Mouse (Mus musculus) lung, embryonic 14.5 days (tissue): ENCODE measurements around the gene Trmt112. TPM values are rescaled to one million over a fixed set of nuclear protein-coding genes. Genes with fewer than 3 reads are reported as not detected.

Experiments
- ATAC-seq: fragments of 200-750 bp; cut with Nextera tagmentation; 2 replicates; pipeline ENCODE4 v1.8.0; 2017; ENCODE audit warnings: mild to moderate bottlenecking, moderate TSS enrichment, moderate library complexity; ENCODE audit not compliant: insufficient read depth
- DNase-seq: peaks from one replicate; pipeline ENCODE4 v3.0.0-alpha.2; 2015
- H3K27ac ChIP-seq: fragments of 300-500 bp; sonication (generic); 2 replicates; pipeline ENCODE4 v1.5.1; 2014; ENCODE audit warnings: low read depth, mild to moderate bottlenecking, moderate library complexity
- H3K27me3 ChIP-seq: fragments of 300-500 bp; sonication (generic); 2 replicates; pipeline ENCODE4 v1.6.1; 2014; ENCODE audit warnings: low read length, control low read depth; ENCODE audit not compliant: insufficient read depth
- H3K36me3 ChIP-seq: fragments of 300-500 bp; sonication (generic); 2 replicates; pipeline ENCODE4 v1.6.1; 2014; ENCODE audit warnings: control low read depth; ENCODE audit not compliant: insufficient read depth
- H3K4me1 ChIP-seq: fragments of 300-500 bp; sonication (generic); 2 replicates; pipeline ENCODE4 v1.6.1; 2014; ENCODE audit warnings: antibody characterized with exemption, control low read depth; ENCODE audit not compliant: insufficient read depth
- H3K4me2 ChIP-seq: fragments of 300-500 bp; sonication (generic); 2 replicates; pipeline ENCODE4 v1.6.1; 2014; ENCODE audit warnings: mild to moderate bottlenecking
- H3K4me3 ChIP-seq: fragments of 300-500 bp; sonication (generic); 2 replicates; pipeline ENCODE4 v1.5.1; 2014; ENCODE audit warnings: low read depth, low read length
- H3K9ac ChIP-seq: fragments of 300-500 bp; sonication (generic); 2 replicates; pipeline ENCODE4 v1.6.1; 2014
- H3K9me3 ChIP-seq: fragments of 300-500 bp; sonication (generic); 2 replicates; pipeline ENCODE4 v1.6.1; 2016; ENCODE audit warnings: low read depth, low read length, control low read depth
- CTCF ChIP-seq: IDR thresholded peaks from 2 replicates; pipeline ENCODE4 v1.5.1; 2016; ENCODE audit warnings: antibody characterized with exemption, low read depth
- WGBS: fragments of 180-500 bp; shearing (Covaris S2); extraction: QIAGEN DNeasy Blood & Tissue Kit; methylation state at CpG from one replicate; pipeline ENCODE4 v1.1.7; 2014; 5-methylcytosine and 5-hydroxymethylcytosine counted together
- polyA plus RNA-seq: library from polyadenylated mRNA; unstranded; fragments of >200 nt; fragmentation: Nextera tagmentation; extraction: Ambion mirVana; gene quantifications from 2 replicates; pipeline ENCODE4 v1.2.1, GENCODE M21; 2014

Trmt112 gene
- polyA plus RNA-seq, 1 experiment from 2014 or later = 155 TPM

DNA sequence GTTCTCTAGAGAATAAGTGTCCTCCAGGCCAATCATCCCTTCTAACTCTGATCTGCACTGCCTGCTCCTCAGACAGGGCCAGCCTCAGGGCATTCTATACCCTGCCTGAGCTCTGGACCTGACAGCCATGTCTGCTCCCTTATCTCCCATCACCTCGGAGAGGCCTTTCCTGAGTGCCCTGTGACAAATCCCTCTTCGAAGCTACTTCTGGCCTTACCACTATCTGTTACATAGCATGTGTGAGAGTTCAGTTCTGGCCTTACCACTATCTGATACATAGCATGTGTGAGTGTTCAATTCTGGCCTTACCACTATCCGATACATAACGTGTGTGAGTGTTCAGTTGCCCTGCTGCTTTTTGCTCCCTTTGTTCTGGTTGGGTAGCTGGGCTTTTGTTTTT lies 5.8 kb downstream of the Trmt112 start:
- Histone ChIP-seq H3K9me3 (no peaks in the 10 kb centered on the region), H3K4me3 (no peak overlapping the region), H3K4me1 (no peaks in the 10 kb centered on the region), H3K36me3 (peaks cover 29% of the 10 kb centered on the region), H3K27me3 (no peaks in the 10 kb centered on the region), H3K9ac (no peak overlapping the region), H3K4me2 (no peak overlapping the region), H3K27ac (no peak overlapping the region)
- 63% methylated on average over 4 of the region's 4 CpGs for WGBS
- DNase-seq (no peak), ATAC-seq (no peak)
- no peak for TF ChIP-seq CTCF

DNA sequence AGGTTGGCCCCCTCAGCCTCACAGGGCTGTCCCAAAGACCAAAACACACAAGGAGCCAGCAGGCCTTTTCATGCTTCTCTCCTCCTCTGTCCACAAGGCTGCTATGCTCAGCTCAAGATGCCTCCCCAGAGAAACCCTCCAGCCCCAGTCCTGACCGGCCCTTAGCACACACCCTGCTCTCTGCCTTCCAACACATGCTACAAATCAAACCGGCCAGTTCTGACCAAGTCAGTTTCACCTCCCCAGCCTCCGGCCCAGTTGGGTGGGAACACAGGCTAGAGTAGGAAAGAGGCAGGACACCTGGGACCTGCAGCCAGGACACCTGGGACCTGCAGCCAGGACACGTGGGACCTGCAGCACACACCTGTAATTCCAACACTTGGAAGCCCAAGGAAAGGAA lies 7.0 kb downstream of the Trmt112 start:
- 60% methylated on average over 4 of the region's 4 CpGs for WGBS
- no peaks in the 10 kb centered on the region for H3K4me1 ChIP-seq
- no peak for TF ChIP-seq CTCF
- no peak overlapping the region for H3K4me3 ChIP-seq
- DNase-seq = no peak
- H3K27ac ChIP-seq = no peak overlapping the region
- H3K9me3 ChIP-seq = no peaks in the 10 kb centered on the region
- no peaks in the 10 kb centered on the region for H3K27me3 ChIP-seq
- no peak overlapping the region for H3K9ac ChIP-seq
- H3K36me3 ChIP-seq = peaks cover 27% of the 10 kb centered on the region
- ATAC-seq = no peak
- H3K4me2 ChIP-seq = no peak overlapping the region

DNA sequence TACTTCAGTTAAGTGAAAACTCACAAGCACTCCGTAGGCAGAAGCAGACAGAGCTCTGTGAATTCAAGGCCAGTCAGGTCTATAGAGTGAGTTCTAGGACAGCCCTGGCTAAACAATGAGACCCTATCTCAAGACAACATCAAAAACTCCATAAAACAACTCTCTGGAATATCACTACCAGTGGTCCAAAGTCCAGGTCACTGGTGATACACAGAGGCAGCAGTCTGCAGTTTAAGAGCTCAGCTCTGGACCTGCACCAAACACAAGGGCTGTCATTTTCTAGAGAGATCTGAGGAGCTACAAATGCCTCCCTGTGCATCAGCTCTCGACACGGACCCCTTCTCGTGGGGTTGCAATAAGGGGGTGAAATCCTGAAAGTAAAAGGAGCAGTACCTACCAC lies 8.8 kb downstream of the Trmt112 start:
- H3K4me3 ChIP-seq = no peak overlapping the region
- H3K27ac ChIP-seq = no peak overlapping the region
- no peak for DNase-seq
- no peaks in the 10 kb centered on the region for H3K9me3 ChIP-seq
- peaks cover 8% of the 10 kb centered on the region for H3K36me3 ChIP-seq
- H3K9ac ChIP-seq = no peak overlapping the region
- no peak overlapping the region for H3K4me2 ChIP-seq
- TF ChIP-seq CTCF = no peak
- WGBS = 85% methylated on average over 4 of the region's 4 CpGs
- no peaks in the 10 kb centered on the region for H3K4me1 ChIP-seq
- peaks cover 8% of the 10 kb centered on the region for H3K27me3 ChIP-seq
- no peak for ATAC-seq

DNA sequence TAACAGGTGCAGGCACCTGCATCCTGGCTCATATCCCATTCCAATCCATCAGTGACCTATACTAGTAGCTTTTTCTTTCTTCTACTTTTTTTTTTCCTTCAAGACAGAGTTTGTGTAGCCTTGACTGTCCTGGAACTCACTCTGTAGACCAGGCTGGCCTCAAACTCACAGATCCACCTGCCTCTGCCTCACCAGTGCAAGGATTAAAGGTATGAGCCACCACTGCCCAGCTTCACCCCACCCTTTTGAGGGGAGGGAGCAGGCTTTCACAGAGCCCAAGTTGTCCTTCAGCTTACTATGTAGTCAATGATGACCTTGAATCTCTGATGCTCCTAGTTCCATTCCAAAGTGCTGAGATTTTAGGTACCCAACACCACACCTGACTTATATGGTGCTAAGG lies 9.9 kb downstream of the Trmt112 start:
- Histone ChIP-seq H3K4me2 (no peak overlapping the region), H3K9me3 (no peaks in the 10 kb centered on the region), H3K4me1 (no peaks in the 10 kb centered on the region), H3K36me3 (0 out of 2 replicates have a peak, but pooled peaks cover 2% of the 10 kb centered on the region), H3K27ac (no peak overlapping the region), H3K9ac (no peak overlapping the region), H3K27me3 (peaks cover 18% of the 10 kb centered on the region), H3K4me3 (no peak overlapping the region)
- TF ChIP-seq CTCF = no peak
- ATAC-seq (no peak), DNase-seq (no peak)

DNA sequence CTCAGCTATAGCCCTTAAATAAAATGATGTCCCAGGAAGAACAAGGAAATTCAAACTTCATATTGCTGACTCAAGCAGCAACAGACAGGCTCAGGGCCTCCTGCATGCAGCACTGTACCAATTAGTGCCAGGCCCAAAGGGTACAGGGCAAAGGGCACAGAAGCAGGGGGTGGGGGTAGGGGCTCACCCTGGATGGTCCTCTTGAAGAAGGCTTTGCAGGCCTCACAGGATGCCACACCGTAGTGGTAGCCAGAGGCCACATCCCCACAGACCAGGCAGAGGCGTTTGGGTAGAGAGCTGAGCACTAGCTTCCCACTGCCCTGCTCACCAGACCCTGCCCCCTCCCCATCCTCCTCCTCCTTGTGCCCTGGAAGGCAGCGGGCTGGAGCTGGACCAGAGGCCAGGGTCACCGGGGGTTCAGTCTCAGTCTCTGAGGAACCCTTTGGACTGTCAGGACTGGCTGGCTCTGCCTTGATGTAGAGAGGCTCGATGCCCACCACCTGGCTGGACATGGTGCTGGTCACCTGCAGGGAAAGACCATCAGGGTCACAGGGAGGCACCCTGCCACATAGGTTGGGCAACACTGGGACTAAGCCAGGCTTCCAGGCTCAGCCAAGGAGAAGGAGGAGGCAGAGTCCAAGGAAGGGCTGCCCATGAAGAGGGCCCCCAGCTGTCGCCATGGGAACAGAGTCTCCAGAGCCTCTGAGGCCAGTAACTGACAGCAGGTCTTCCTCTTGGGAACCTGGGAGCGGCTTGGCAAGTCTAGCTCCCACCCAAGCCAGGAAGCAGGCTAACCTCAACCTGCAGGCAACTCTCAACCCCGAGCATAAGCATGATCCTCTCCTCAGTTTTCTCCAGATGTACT lies 10.6 kb downstream of the Trmt112 start:
- no peak for TF ChIP-seq CTCF
- H3K4me1 ChIP-seq = no peaks in the 10 kb centered on the region
- no peak for ATAC-seq
- WGBS = 36% methylated on average over 8 of the region's 8 CpGs
- no peak overlapping the region for H3K27ac ChIP-seq
- peak overlapping the region; percentile 80 for H3K4me2 ChIP-seq
- 0 out of 2 replicates have a peak, but pooled peaks cover 2% of the 10 kb centered on the region for H3K36me3 ChIP-seq
- peak overlapping the region; percentile 66 for H3K4me3 ChIP-seq
- peaks cover 24% of the 10 kb centered on the region for H3K27me3 ChIP-seq
- peak overlapping the region; percentile 70; the same call in 1 of the 2 replicates for H3K9ac ChIP-seq
- DNase-seq = peak; percentile 54
- H3K9me3 ChIP-seq = no peaks in the 10 kb centered on the region

DNA sequence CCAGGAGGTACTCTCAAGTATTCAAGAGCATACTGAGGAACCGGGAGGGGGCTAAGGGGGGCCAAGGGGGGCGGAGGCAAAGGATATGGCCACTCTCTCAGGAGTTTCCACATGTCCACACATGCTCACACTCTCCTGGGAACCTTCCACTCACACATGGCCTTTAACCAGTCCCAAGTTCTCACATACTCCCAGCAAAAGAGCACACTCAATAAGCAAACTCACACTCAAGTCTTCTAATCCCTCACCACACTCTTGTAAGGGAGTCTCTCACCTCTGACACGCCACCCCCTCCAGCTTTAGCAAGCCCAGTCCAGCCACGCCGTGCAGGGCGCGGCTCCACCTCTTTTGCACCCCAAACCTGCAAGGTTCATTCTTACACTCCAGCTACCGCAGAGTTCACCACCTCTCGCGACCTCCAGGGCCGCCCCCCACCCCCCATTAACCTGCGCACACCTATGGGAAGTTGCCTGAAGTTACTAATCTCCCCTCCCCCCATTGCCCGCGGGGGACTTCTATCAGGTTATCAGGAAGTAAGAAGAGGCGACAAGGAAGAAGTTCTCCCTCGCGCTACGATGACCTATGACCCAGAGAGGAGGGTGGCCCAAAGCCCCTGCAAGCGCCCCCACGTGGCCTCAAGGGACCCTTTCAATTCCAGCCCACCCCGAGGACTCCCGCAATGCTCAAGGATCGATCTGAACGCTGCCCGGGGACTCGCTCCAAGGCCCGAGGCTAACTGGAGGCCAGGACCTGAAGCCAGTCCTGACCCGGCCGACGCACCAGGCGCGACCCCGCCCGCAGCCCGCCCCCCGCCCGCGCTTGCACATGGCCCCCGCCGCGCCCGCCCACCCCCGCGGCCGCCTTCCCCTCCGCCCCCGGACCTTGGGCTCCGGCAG lies 11.5 kb downstream of the Trmt112 start:
- 1% methylated on average over 48 of the region's 48 CpGs for WGBS
- 0 out of 2 replicates have a peak, but pooled peaks cover 2% of the 10 kb centered on the region for H3K36me3 ChIP-seq
- peaks cover 33% of the 10 kb centered on the region for H3K27me3 ChIP-seq
- peak; percentile 21 for TF ChIP-seq CTCF
- H3K27ac ChIP-seq = peak overlapping the region; percentile 76
- H3K9ac ChIP-seq = peak overlapping the region; percentile 70
- H3K4me1 ChIP-seq = no peaks in the 10 kb centered on the region
- H3K9me3 ChIP-seq = no peaks in the 10 kb centered on the region
- peak overlapping the region; percentile 80 for H3K4me2 ChIP-seq
- ATAC-seq (no peak; the same call in 1 of the 2 replicates), DNase-seq (peak; percentile 66)
- peak overlapping the region; percentile 66 for H3K4me3 ChIP-seq
